Mouse (Mus musculus) stomach, postnatal 0 days (tissue): Measurements from ENCODE around the gene Prdx5. TPM values are rescaled to one million over a fixed set of nuclear protein-coding genes. Genes with fewer than 3 reads are reported as not detected.
"Not testable (repeated sequence)": the region's sequence is repeated elsewhere in the genome, so short reads cannot be mapped to it uniquely, and the experiment has no call there.

Experiments used
- ATAC-seq: fragments of 200-750 bp; cut with Nextera tagmentation; 2 replicates; pipeline ENCODE4 v1.8.0; 2017; ENCODE audit not compliant: low FRiP score, low TSS enrichment
- DNase-seq: peaks from one replicate; pipeline ENCODE4 v3.0.0-alpha.2; 2016; ENCODE audit warnings: low spot score
- H3K27ac ChIP-seq: fragments of 300-500 bp; sonication (generic); replicated peaks from 2 replicates; pipeline ENCODE4 v1.5.1; 2014; ENCODE audit warnings: mild to moderate bottlenecking, control low read depth
- H3K27me3 ChIP-seq: fragments of 300-500 bp; sonication (generic); 2 replicates; pipeline ENCODE4 v1.6.1; 2014; ENCODE audit warnings: low read length; ENCODE audit not compliant: control insufficient read depth, insufficient read depth
- H3K36me3 ChIP-seq: fragments of 300-500 bp; sonication (generic); 2 replicates; pipeline ENCODE4 v1.6.1; 2014; ENCODE audit warnings: low read length, mixed read lengths; ENCODE audit not compliant: control insufficient read depth, insufficient read depth
- H3K4me1 ChIP-seq: fragments of 300-500 bp; sonication (generic); replicated peaks from 2 replicates; pipeline ENCODE4 v1.6.1; 2014; ENCODE audit warnings: antibody characterized with exemption; ENCODE audit not compliant: control insufficient read depth, insufficient read depth
- H3K4me2 ChIP-seq: fragments of 300-500 bp; sonication (generic); replicated peaks from 2 replicates; pipeline ENCODE4 v1.6.1; 2014; ENCODE audit warnings: low read depth, mild to moderate bottlenecking, control low read depth, moderate library complexity
- H3K4me3 ChIP-seq: fragments of 300-500 bp; sonication (generic); 2 replicates; pipeline ENCODE4 v1.5.1; 2014; ENCODE audit warnings: low read depth, low read length, control low read depth
- H3K9ac ChIP-seq: fragments of 300-500 bp; sonication (generic); 2 replicates; pipeline ENCODE4 v1.6.1; 2014; ENCODE audit warnings: mild to moderate bottlenecking, low read length, control low read depth, mixed read lengths
- H3K9me3 ChIP-seq: fragments of 300-500 bp; sonication (generic); 2 replicates; pipeline ENCODE4 v1.6.1; 2016; ENCODE audit warnings: low read length; ENCODE audit not compliant: control insufficient read depth
- CTCF ChIP-seq: IDR thresholded peaks from 2 replicates; pipeline ENCODE4 v1.5.1; 2016; ENCODE audit warnings: antibody characterized with exemption, low read depth, mild to moderate bottlenecking, moderate library complexity
- EP300 ChIP-seq: optimal IDR thresholded peaks from 2 replicates; pipeline ENCODE3; 2016; ENCODE audit warnings: antibody characterized with exemption
- WGBS: fragments of 180-500 bp; shearing (Covaris S2); extraction: QIAGEN DNeasy Blood & Tissue Kit; methylation state at CpG from one replicate; pipeline ENCODE4 v1.1.7; 2014; 5-methylcytosine and 5-hydroxymethylcytosine counted together
- polyA plus RNA-seq: library from polyadenylated mRNA; unstranded; fragments of >200 nt; fragmentation: Nextera tagmentation; extraction: Ambion mirVana; gene quantifications from 2 replicates; pipeline ENCODE4 v1.2.1, GENCODE M21; 2015

Prdx5 gene
- polyA plus RNA-seq, 1 experiment from 2014 or later, result 537 TPM

- Histone ChIP-seq H3K4me3 (no peak overlapping the region), H3K4me2 (no peak overlapping the region), H3K27ac (no peak overlapping the region), H3K9ac (no peak overlapping the region), H3K27me3 (no peaks in the 10 kb centered on the region), H3K4me1 (peaks cover 4% of the 10 kb centered on the region; the same call in 1 of the 2 replicates), H3K9me3 (no peaks in the 10 kb centered on the region), H3K36me3 (peaks cover 7% of the 10 kb centered on the region; the same call in 1 of the 2 replicates)
- DNase-seq, result no peak
- TF ChIP-seq EP300 (no peak), CTCF (no peak)
- no peak for ATAC-seq
- 84% methylated on average over 2 of the region's 2 CpGs for WGBS
Measured at GRCm38 (mm10) chr19:6904846-6905245, 5.1 kb downstream of the Prdx5 start.

- DNase-seq (no peak), ATAC-seq (no peak)
- Histone ChIP-seq H3K9me3 (no peaks in the 10 kb centered on the region), H3K9ac (no peak overlapping the region), H3K27me3 (no peaks in the 10 kb centered on the region), H3K27ac (no peak overlapping the region), H3K4me2 (no peak overlapping the region), H3K4me3 (no peak overlapping the region), H3K36me3 (peaks cover 7% of the 10 kb centered on the region; the same call in 1 of the 2 replicates), H3K4me1 (peaks cover 1% of the 10 kb centered on the region; the same call in 1 of the 2 replicates)
- no peak for TF ChIP-seq EP300
- no peak for TF ChIP-seq CTCF
- WGBS, result 86% methylated on average over 1 of the region's 1 CpGs
Measured at GRCm38 (mm10) chr19:6903031-6903430, 6.9 kb downstream of the Prdx5 start.

GRCm38 (mm10) chr19:6899641-6900040, 10.3 kb downstream of the Prdx5 start:
- no peaks in the 10 kb centered on the region for H3K36me3 ChIP-seq
- ATAC-seq (no peak), DNase-seq (no peak)
- H3K27me3 ChIP-seq, result no peaks in the 10 kb centered on the region
- H3K27ac ChIP-seq, result no peak overlapping the region
- WGBS, result 83% methylated on average over 4 of the region's 4 CpGs
- H3K4me3 ChIP-seq, result no peak overlapping the region
- no peak overlapping the region for H3K4me2 ChIP-seq
- no peaks in the 10 kb centered on the region for H3K4me1 ChIP-seq
- TF ChIP-seq CTCF, result no peak
- no peak for TF ChIP-seq EP300
- H3K9ac ChIP-seq, result no peak overlapping the region
- no peaks in the 10 kb centered on the region for H3K9me3 ChIP-seq

- not testable (repeated sequence) for H3K9ac ChIP-seq, ATAC-seq, H3K27ac ChIP-seq, H3K9me3 ChIP-seq, DNase-seq, H3K36me3 ChIP-seq, H3K27me3 ChIP-seq, H3K4me3 ChIP-seq, H3K4me2 ChIP-seq, H3K4me1 ChIP-seq
- 85% methylated on average over 18 of the region's 18 CpGs for WGBS
Measured at GRCm38 (mm10) chr19:6895608-6896305, 14.1 kb downstream of the Prdx5 start.

- no peak for DNase-seq
- H3K4me1 ChIP-seq, result no peaks in the 10 kb centered on the region
- no peaks in the 10 kb centered on the region for H3K36me3 ChIP-seq
- ATAC-seq, result no peak
- H3K4me2 ChIP-seq, result no peak overlapping the region
- H3K27ac ChIP-seq, result no peak overlapping the region
- no peaks in the 10 kb centered on the region for H3K27me3 ChIP-seq
- H3K9me3 ChIP-seq, result no peaks in the 10 kb centered on the region
- H3K4me3 ChIP-seq, result no peak overlapping the region
- H3K9ac ChIP-seq, result no peak overlapping the region
- 87% methylated on average over 14 of the region's 14 CpGs for WGBS
- no peak for TF ChIP-seq CTCF
- no peak for TF ChIP-seq EP300
Measured at GRCm38 (mm10) chr19:6893731-6894451, 16.0 kb downstream of the Prdx5 start.

- H3K4me1 ChIP-seq, result no peaks in the 10 kb centered on the region
- H3K9ac ChIP-seq, result no peak overlapping the region
- H3K27me3 ChIP-seq, result no peaks in the 10 kb centered on the region
- no peaks in the 10 kb centered on the region for H3K9me3 ChIP-seq
- TF ChIP-seq CTCF (no peak), EP300 (peak; percentile 54)
- ATAC-seq (no peak), DNase-seq (no peak)
- 0 out of 2 replicates have a peak overlapping the region, but pooled peaks have one; percentile 40 for H3K27ac ChIP-seq
- 34% methylated on average over 4 of the region's 4 CpGs for WGBS
- no peak overlapping the region for H3K4me3 ChIP-seq
- no peak overlapping the region for H3K4me2 ChIP-seq
- H3K36me3 ChIP-seq, result no peaks in the 10 kb centered on the region
Measured at GRCm38 (mm10) chr19:6892512-6892911, 17.4 kb downstream of the Prdx5 start.
